Mouse (Mus musculus) adrenal gland, postnatal 25 days (tissue): ENCODE results near the gene Hdac7. TPM values are rescaled to one million over a fixed set of nuclear protein-coding genes. Genes with fewer than 3 reads are reported as not detected.

ENCODE experiments used
- DNase-seq: peaks from one replicate; pipeline ENCODE4 v3.0.0; 2021; ENCODE audit warnings: mixed read lengths
- total RNA-seq: library from RNA; stranded (reverse); gene quantifications from 2 replicates; pipeline ENCODE4 v1.2.3, GENCODE M21; 2021

Hdac7 gene
- total RNA-seq, 1 experiment from 2014 or later: 109 TPM

DNA sequence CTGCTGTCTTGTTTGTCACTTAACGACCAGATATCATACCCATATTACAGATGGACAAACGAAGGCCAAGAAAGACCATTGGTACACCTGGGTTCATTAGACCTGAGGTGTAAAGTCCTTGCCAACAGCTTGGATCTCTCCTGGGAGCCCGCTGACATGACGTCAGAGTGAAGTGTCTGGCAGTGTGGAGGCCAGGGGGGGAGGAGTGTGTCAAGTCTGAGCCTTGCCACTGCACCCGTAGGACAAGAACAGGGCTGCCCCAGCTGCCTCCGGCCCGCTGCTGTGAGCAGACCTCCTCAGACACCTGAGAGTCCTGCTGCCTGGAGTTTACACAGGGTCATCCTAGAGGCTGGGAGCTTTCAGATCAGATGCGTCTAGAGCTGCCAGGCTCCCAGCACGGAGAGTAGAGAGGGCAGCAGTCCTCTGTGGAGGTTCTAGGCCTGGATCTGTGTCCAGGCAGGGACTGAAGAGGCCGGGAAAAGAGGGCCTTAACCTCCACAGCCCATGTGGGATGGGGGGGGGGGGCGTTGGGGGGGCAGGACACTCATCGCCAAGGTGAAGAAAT, 100.3 kb downstream of the Hdac7 start:
- DNase-seq: no peak

DNA sequence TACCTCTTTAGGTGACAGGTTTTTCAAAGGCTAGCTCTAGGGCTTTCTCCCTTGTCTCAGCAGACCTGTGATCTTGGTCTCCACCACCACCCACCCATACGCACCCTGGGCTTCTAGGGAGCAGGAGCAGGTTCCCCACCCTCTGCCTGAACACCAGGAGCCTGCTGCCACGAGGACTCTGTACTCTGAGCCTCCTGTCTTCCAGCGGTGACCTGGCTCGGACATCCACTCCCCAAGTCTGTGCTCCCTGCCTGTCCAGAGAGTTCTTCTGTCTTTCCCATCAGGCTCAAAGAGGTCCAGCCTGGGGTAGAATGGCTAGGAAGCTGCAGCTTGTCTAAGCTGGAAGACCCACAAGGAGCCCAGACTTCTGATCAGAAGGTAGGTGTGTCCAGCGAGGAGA, 101.1 kb downstream of the Hdac7 start:
- DNase-seq: no peak

Other genes with a start within 250 kb of the Hdac7 start
- 20.1 and 25.4 TPM in 2 replicates for gene Rpap3, start 138.7 kb downstream of the Hdac7 start, total RNA-seq
- gene Endou, start 113.2 kb downstream of the Hdac7 start, total RNA-seq: 0.71 and 0.82 TPM in 2 replicates
- gene Rapgef3, start 76.5 kb downstream of the Hdac7 start, total RNA-seq: 16.9 and 26.0 TPM in 2 replicates
- 92.4 and 108 TPM in 2 replicates for gene Slc48a1, start 66.0 kb downstream of the Hdac7 start, total RNA-seq
- gene Vdr, start 66.1 kb upstream of the Hdac7 start, total RNA-seq: 6.0 and 8.0 TPM in 2 replicates
- gene Tmem106c, start 119.7 kb upstream of the Hdac7 start, total RNA-seq: 43.9 and 68.2 TPM in 2 replicates
- gene Col2a1, start 160.2 kb upstream of the Hdac7 start, total RNA-seq: not detected in 2 replicates
- 47.7 and 82.8 TPM in 2 replicates for gene Pfkm, start 248.1 kb upstream of the Hdac7 start, total RNA-seq
- gene Senp1, start 249.2 kb upstream of the Hdac7 start, total RNA-seq: 19.8 and 20.8 TPM in 2 replicates